Mouse (Mus musculus): ENCODE results near the gene Lasp1.
"Not testable (repeated sequence)": the region's sequence is repeated elsewhere in the genome, so short reads cannot be mapped to it uniquely, and the experiment has no call there.

Gene Lasp1

GRCm38 (mm10) chr11:97872378-97872777 lies 73.6 kb downstream of the Lasp1 start:
- not testable (repeated sequence) for DNase-seq (ENCODE audit: low read depth, low spot score)

- DNase-seq (ENCODE audit: low read depth, low spot score): no peak
Observed at GRCm38 (mm10) chr11:97874396-97874795, 75.6 kb downstream of the Lasp1 start.

- DNase-seq (ENCODE audit: low read depth, low spot score): no peak
Observed at GRCm38 (mm10) chr11:97877341-97877740, 78.5 kb downstream of the Lasp1 start.

- DNase-seq (ENCODE audit: low read depth, low spot score): no peak
Observed at GRCm38 (mm10) chr11:97880362-97880761, 81.6 kb downstream of the Lasp1 start.

- DNase-seq (ENCODE audit: low read depth, low spot score): peak; percentile 98
Observed at GRCm38 (mm10) chr11:97883542-97883917, 84.7 kb downstream of the Lasp1 start.

GRCm38 (mm10) chr11:97883918-97884600 lies 85.3 kb downstream of the Lasp1 start, which contains the start of gene Fbxo47:
Gene Fbxo47 (minus strand): TSS chr11:97884154.
- peak; percentile 99 for DNase-seq (ENCODE audit: low read depth, low spot score)

GRCm38 (mm10) chr11:97884601-97885185 lies 85.9 kb downstream of the Lasp1 start:
- no peak for DNase-seq (ENCODE audit: low read depth, low spot score)

GRCm38 (mm10) chr11:97885296-97885915 lies 86.6 kb downstream of the Lasp1 start:
- no peak for DNase-seq (ENCODE audit: low read depth, low spot score)

Measured in ZHBTc4 (cell line).